In genomic region chr11:75420810-75421374, GRCm38 (mm10) we compare ENCODE assay signal across 16 mouse cellular contexts. TPM values are rescaled to one million over a fixed set of nuclear protein-coding genes. Genes with fewer than 3 reads are reported as not detected.
DNase-seq lines count a peak whose midpoint lies in the region; ATAC-seq and TF ChIP-seq lines count a peak whose summit lies in the region.
"Had no signal": no experiment of that assay in that cellular context is flagged by ENCODE, and none has a peak within 500 bp of the region (broad histone marks: within the 10 kb centered on the region; RNA-seq: fewer than 3 reads in every experiment).

No protein-coding gene starts in this region.

- no peak for ATAC-seq in heart, embryonic 11.5 days (replicated peaks; ENCODE audit: insufficient number of reproducible peaks, low FRiP score, low TSS enrichment)
- peak; percentile 70 for ATAC-seq in liver, postnatal 0 days
- ATAC-seq: forebrain, embryonic 13.5 days had no signal

- TF ChIP-seq CTCF in liver, adult 2 months (IDR thresholded peaks at IDR 0.05; ENCODE audit: low read depth, low read length), result no peak
- TF ChIP-seq CTCF in liver, postnatal 0 days (IDR thresholded peaks at IDR 0.05; ENCODE audit: low read depth), result no peak

- intact Hi-C loops in heart, postnatal 36 days (cut with DNase I), result no loop called here

- no peaks in the 10 kb centered on the region for H3K36me3 ChIP-seq in heart, embryonic 11.5 days (ENCODE audit: control insufficient read depth, insufficient read depth, low read length)
- peaks cover 7% of the 10 kb centered on the region for H3K36me3 ChIP-seq in liver, adult 2 months (ENCODE audit: control insufficient read depth, insufficient read depth, low read length)
- peaks cover 31% of the 10 kb centered on the region for H3K36me3 ChIP-seq in limb, embryonic 10.5 days
- no peaks in the 10 kb centered on the region for H3K36me3 ChIP-seq in liver, postnatal 0 days (replicated peaks; ENCODE audit: insufficient read depth, low read length)

- no peak for TF ChIP-seq EP300 in liver, postnatal 0 days (IDR thresholded peaks at IDR 0.05; ENCODE audit: low read depth)

- H3K9me3 ChIP-seq in heart, embryonic 11.5 days (replicated peaks; ENCODE audit: control insufficient read depth, low read length), result no peaks in the 10 kb centered on the region
- H3K9me3 ChIP-seq in limb, embryonic 10.5 days (replicated peaks), result no peaks in the 10 kb centered on the region
- H3K9me3 ChIP-seq in liver, postnatal 0 days (ENCODE audit: low read length), result no peaks in the 10 kb centered on the region
- H3K9me3 ChIP-seq: forebrain, embryonic 13.5 days had no signal

- no peak for TF ChIP-seq POLR2A in liver, adult 2 months (IDR thresholded peaks at IDR 0.05; ENCODE audit: extremely low read depth, insufficient read depth, low read length)

- WGBS in heart, embryonic 11.5 days (ENCODE audit: insufficient replicate concordance), result 67% methylated on average over 5 of the region's 5 CpGs
- 25% methylated on average over 5 of the region's 5 CpGs for WGBS in liver, adult 2 months
- 55% methylated on average over 5 of the region's 5 CpGs for WGBS in limb, embryonic 10.5 days
- WGBS in liver, postnatal 0 days (ENCODE audit: insufficient replicate concordance), result 48% methylated on average over 5 of the region's 5 CpGs

- no peaks in the 10 kb centered on the region for H3K27me3 ChIP-seq in heart, embryonic 11.5 days (ENCODE audit: control insufficient read depth, insufficient read depth, low read length)
- no peaks in the 10 kb centered on the region for H3K27me3 ChIP-seq in liver, adult 2 months (ENCODE audit: control insufficient read depth, insufficient read depth, low read length)
- no peaks in the 10 kb centered on the region for H3K27me3 ChIP-seq in limb, embryonic 10.5 days (ENCODE audit: low read depth, poor library complexity, severe bottlenecking)
- H3K27me3 ChIP-seq in liver, postnatal 0 days (ENCODE audit: insufficient read depth, low read length), result no peaks in the 10 kb centered on the region
- H3K27me3 ChIP-seq: forebrain, embryonic 13.5 days had no signal

- H3K27ac ChIP-seq in heart, embryonic 11.5 days (ENCODE audit: low read depth, low read length), result no peak overlapping the region
- H3K27ac ChIP-seq in liver, adult 2 months (replicated peaks; ENCODE audit: insufficient read depth, low read depth, low read length), result peak overlapping the region; percentile 98
- peak overlapping the region; percentile 88 for H3K27ac ChIP-seq in limb, embryonic 10.5 days
- peak overlapping the region; percentile 84 for H3K27ac ChIP-seq in liver, postnatal 0 days (ENCODE audit: low read depth)
- H3K27ac ChIP-seq: forebrain, embryonic 13.5 days; layer of hippocampus, adult 2 months; macrophage; stomach, postnatal 0 days had no signal

- H3K79me2 ChIP-seq in liver, adult 2 months (ENCODE audit: control insufficient read depth, insufficient read depth, low read length), result peaks cover 6% of the 10 kb centered on the region; the same call in 1 of the 2 replicates

- peaks cover 9% of the 10 kb centered on the region; the same call in 1 of the 2 replicates for H3K4me1 ChIP-seq in heart, embryonic 11.5 days (ENCODE audit: control insufficient read depth, insufficient read depth, low read length)
- peaks cover 14% of the 10 kb centered on the region for H3K4me1 ChIP-seq in liver, adult 2 months (ENCODE audit: control insufficient read depth, insufficient read depth, low read length)
- peaks cover 32% of the 10 kb centered on the region for H3K4me1 ChIP-seq in limb, embryonic 10.5 days
- no peaks in the 10 kb centered on the region; the same call in 1 of the 2 replicates for H3K4me1 ChIP-seq in liver, postnatal 0 days (ENCODE audit: insufficient read depth)
- H3K4me1 ChIP-seq: forebrain, embryonic 13.5 days had no signal

- H3K9ac ChIP-seq in heart, embryonic 11.5 days (ENCODE audit: low read depth, low read length), result peak overlapping the region; percentile 1; the same call in 1 of the 2 replicates
- peak overlapping the region; percentile 94 for H3K9ac ChIP-seq in liver, adult 2 months (ENCODE audit: low read depth, low read length)
- H3K9ac ChIP-seq in liver, postnatal 0 days (replicated peaks), result 0 out of 2 replicates have a peak overlapping the region, but pooled peaks have one; percentile 64
- H3K9ac ChIP-seq: forebrain, embryonic 13.5 days had no signal

- no peak for DNase-seq in heart, postnatal 36 days
- DNase-seq in liver, adult 2 months (ENCODE audit: extremely low read depth, low read depth, low spot score), result peak; percentile 81
- no peak for DNase-seq in liver
- peak; percentile 38 for DNase-seq in limb, embryonic 10.5 days (ENCODE audit: low spot score)
- DNase-seq in liver, postnatal 0 days, result no peak
- no peak for DNase-seq in embryo, embryonic 10 days (ENCODE audit: low spot score)
- no peak for DNase-seq in ovary, postnatal 14 days (ENCODE audit: low spot score)
- DNase-seq: cerebellum, postnatal 25 days had no signal

- H3K4me3 ChIP-seq in heart, embryonic 11.5 days (ENCODE audit: low read depth, low read length), result no peak overlapping the region
- peak overlapping the region; percentile 82 for H3K4me3 ChIP-seq in liver, adult 2 months (ENCODE audit: insufficient read depth, low read depth, low read length)
- H3K4me3 ChIP-seq in limb, embryonic 10.5 days, result peak overlapping the region; percentile 68
- peak overlapping the region; percentile 46; the same call in 1 of the 2 replicates for H3K4me3 ChIP-seq in liver, postnatal 0 days (ENCODE audit: low read depth, low read length)
- H3K4me3 ChIP-seq: forebrain, embryonic 13.5 days; layer of hippocampus, adult 2 months had no signal

- H3K4me2 ChIP-seq in heart, embryonic 11.5 days, result peak overlapping the region; percentile 42; the same call in 1 of the 2 replicates
- H3K4me2 ChIP-seq in liver, postnatal 0 days (ENCODE audit: low read depth, low read length), result peak overlapping the region; percentile 57
- H3K4me2 ChIP-seq: forebrain, embryonic 13.5 days had no signal

RNA-seq across cellular contexts. Expression of gene Serpinf1, which starts 1.6 kb away (rescaled TPM):
- polyA plus RNA-seq in heart, embryonic 11.5 days (2014; fragmentation: Nextera tagmentation; extraction: Ambion mirVana), result 50.9 and 55.1 TPM in 2 replicates
- 10 to 100 TPM; 25.4 to 26.1 TPM for total RNA-seq in heart, postnatal 36 days (2021)
- total RNA-seq in liver, adult 2 months (2014; rRNA removed), result 810 and 1,243 TPM in 2 replicates
- 891 and 972 TPM in 2 replicates for polyA plus RNA-seq in liver, adult 2 months (2012; rRNA removed)
- polyA plus RNA-seq in limb, embryonic 10.5 days (2016; fragmentation: Nextera tagmentation; extraction: Ambion mirVana), result 214 and 217 TPM in 2 replicates
- polyA plus RNA-seq in liver, postnatal 0 days (2015; fragmentation: Nextera tagmentation; extraction: Ambion mirVana), result 823 and 833 TPM in 2 replicates
- total RNA-seq: monocyte, adult 5-6 weeks had no signal

RNA-seq across cellular contexts. Expression of gene Serpinf2, which starts 18.5 kb away (rescaled TPM):
- polyA plus RNA-seq in heart, embryonic 11.5 days (2014; fragmentation: Nextera tagmentation; extraction: Ambion mirVana), result 2.4 and 5.4 TPM in 2 replicates
- not detected for total RNA-seq in heart, postnatal 36 days (2021)
- total RNA-seq in liver, adult 2 months (2014; rRNA removed), result 687 and 824 TPM in 2 replicates
- polyA plus RNA-seq in liver, adult 2 months (2012; rRNA removed), result 1,567 and 1,654 TPM in 2 replicates
- polyA plus RNA-seq in limb, embryonic 10.5 days (2016; fragmentation: Nextera tagmentation; extraction: Ambion mirVana), result 0.36 TPM in 1 of 2 replicates, not detected in the other
- 975 and 1,049 TPM in 2 replicates for polyA plus RNA-seq in liver, postnatal 0 days (2015; fragmentation: Nextera tagmentation; extraction: Ambion mirVana)
- total RNA-seq: gastrocnemius, postnatal 14 days; left cerebral cortex, postnatal 14 days had no signal
- polyA plus RNA-seq: forebrain, embryonic 13.5 days; macrophage had no signal

RNA-seq across cellular contexts. Expression of gene Wdr81, which starts 33.6 kb away (rescaled TPM):
- polyA plus RNA-seq in heart, embryonic 11.5 days (2014; fragmentation: Nextera tagmentation; extraction: Ambion mirVana), result 3.6 and 4.0 TPM in 2 replicates
- total RNA-seq in heart, postnatal 36 days (2021), result 10 to 100 TPM in 1 of 2 experiments, 1 to 10 TPM in 1; 8.7 to 10.4 TPM
- 14.4 and 30.4 TPM in 2 replicates for total RNA-seq in liver, adult 2 months (2014; rRNA removed)
- 20.3 and 21.5 TPM in 2 replicates for polyA plus RNA-seq in liver, adult 2 months (2012; rRNA removed)
- 5.6 and 6.6 TPM in 2 replicates for polyA plus RNA-seq in limb, embryonic 10.5 days (2016; fragmentation: Nextera tagmentation; extraction: Ambion mirVana)
- 8.4 and 9.5 TPM in 2 replicates for polyA plus RNA-seq in liver, postnatal 0 days (2015; fragmentation: Nextera tagmentation; extraction: Ambion mirVana)

RNA-seq across cellular contexts. Expression of gene Tlcd2, which starts 40.6 kb away (rescaled TPM):
- polyA plus RNA-seq in heart, embryonic 11.5 days (2014; fragmentation: Nextera tagmentation; extraction: Ambion mirVana), result 14.4 and 16.1 TPM in 2 replicates
- total RNA-seq in heart, postnatal 36 days (2021), result 1 to 10 TPM; 5.4 to 7.1 TPM
- total RNA-seq in liver, adult 2 months (2014; rRNA removed), result 121 and 238 TPM in 2 replicates
- 237 and 265 TPM in 2 replicates for polyA plus RNA-seq in liver, adult 2 months (2012; rRNA removed)
- 9.2 and 9.8 TPM in 2 replicates for polyA plus RNA-seq in limb, embryonic 10.5 days (2016; fragmentation: Nextera tagmentation; extraction: Ambion mirVana)
- 34.2 and 35.6 TPM in 2 replicates for polyA plus RNA-seq in liver, postnatal 0 days (2015; fragmentation: Nextera tagmentation; extraction: Ambion mirVana)

Comparison
In these comparisons a context has a peak if more than half of its experiments do, and no peak if none do; other contexts are left out.
1. DNase-seq: peak in liver, adult 2 months (single experiment) and limb, embryonic 10.5 days (single experiment); none in heart, postnatal 36 days (0 of 2), liver (single experiment), liver, postnatal 0 days (single experiment), embryo, embryonic 10 days (single experiment) and ovary, postnatal 14 days (single experiment).
2. H3K9ac ChIP-seq: peak in every context shown above with its lines; median percentile 94 in liver, adult 2 months; 64 in liver, postnatal 0 days; 1 in heart, embryonic 11.5 days.
3. RNA of gene Serpinf2, which starts 18.5 kb away (polyA plus RNA-seq): 1,567 to 1,654 TPM in liver, adult 2 months and 975 to 1,049 TPM in liver, postnatal 0 days; 2.4 to 5.4 TPM in heart, embryonic 11.5 days and 0.36 TPM in limb, embryonic 10.5 days; every median in the first group is over 100 times any median in the second.